Mouse (Mus musculus): ENCODE measurements around the gene Ptbp3. TPM values are rescaled to one million over a fixed set of nuclear protein-coding genes. Genes with fewer than 3 reads are reported as not detected.

The Ptbp3 gene
- total and polyA plus RNA-seq, 3 experiments, result 78.8 to 315 (median 121) TPM

DNA sequence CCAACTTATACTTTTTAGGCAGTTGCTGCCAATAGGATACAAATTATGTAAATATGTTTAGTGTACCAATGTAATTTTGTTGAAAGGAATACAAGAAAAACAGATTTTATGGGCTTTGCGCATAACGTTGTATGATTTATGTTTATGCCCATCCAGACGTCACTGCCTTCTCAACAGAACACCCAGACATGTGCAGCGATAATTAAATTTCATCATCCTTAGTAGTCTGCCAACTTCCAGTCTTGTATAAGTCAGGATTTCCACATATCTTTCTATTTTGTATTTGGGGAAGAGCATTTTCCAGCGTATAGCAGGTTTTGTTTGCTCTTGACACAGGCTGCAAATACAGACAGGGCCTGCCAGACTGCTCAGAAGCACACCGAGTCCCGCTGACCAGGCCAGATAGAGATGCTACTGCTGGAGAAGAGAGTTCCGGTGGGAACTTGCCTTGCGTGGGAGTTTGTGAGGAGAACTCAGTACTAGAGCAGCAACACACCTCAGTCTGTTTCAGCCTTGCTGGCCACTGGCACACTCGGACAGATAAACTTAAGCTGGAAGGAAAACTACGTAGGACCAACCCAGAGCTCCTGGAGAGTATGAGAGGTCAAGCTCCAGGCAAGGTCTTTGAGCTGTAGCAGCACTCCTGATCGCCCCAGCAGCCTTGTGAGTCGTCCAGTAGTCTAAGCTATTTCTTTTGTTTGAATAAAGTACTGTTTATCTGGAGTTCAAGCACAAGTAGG lies 89.8 kb downstream of the Ptbp3 start:
- Histone ChIP-seq H3K4me3 (ENCODE audit: control insufficient read depth in 1 of 2, insufficient read depth in 1 of 2, low read depth in 2 of 2, low read length in 2 of 2) (no peak overlapping the region), H3K27ac (ENCODE audit: control insufficient read depth, low read depth, low read length) (no peak overlapping the region), H3K9me3 (replicated peaks; ENCODE audit: insufficient read depth, low read length) (no peaks in the 10 kb centered on the region), H3K79me2 (ENCODE audit: control insufficient read depth, insufficient read depth, low read length, poor library complexity) (no peaks in the 10 kb centered on the region), H3K9ac (ENCODE audit: control insufficient read depth, low read depth, low read length, poor library complexity, severe bottlenecking) (no peak overlapping the region), H3K27me3 (ENCODE audit: control insufficient read depth in 1 of 2, insufficient read depth in 2 of 2, low read length in 2 of 2) (no peaks in the 10 kb centered on the region), H3K36me3 (ENCODE audit: control insufficient read depth in 1 of 2, insufficient read depth in 2 of 2, low read length in 2 of 2) (peaks cover 0 to 9% of the 10 kb centered on the region in 2 experiments; a peak in 2 of 4 replicates), H3K4me1 (ENCODE audit: control insufficient read depth in 1 of 2, insufficient read depth in 2 of 2, low read length in 2 of 2) (peaks cover 0 to 12% of the 10 kb centered on the region in 2 experiments)
- no peak for DNase-seq (ENCODE audit: low read depth, low spot score)
- no peak for TF ChIP-seq TAL1 (IDR thresholded peaks at IDR 0.05; ENCODE audit: low read length)
- no peak for TF ChIP-seq TBP (IDR thresholded peaks at IDR 0.05; ENCODE audit: low read depth, low read length)
- TF ChIP-seq GATA1 (IDR thresholded peaks at IDR 0.05; ENCODE audit: low read depth, low read length), result no peak
- no peak for TF ChIP-seq RAD21 (IDR thresholded peaks at IDR 0.05; ENCODE audit: low read depth, low read length)
- TF ChIP-seq USF2 (IDR thresholded peaks at IDR 0.05; ENCODE audit: borderline replicate concordance in 1 of 2, insufficient read depth in 1 of 2, low read depth in 1 of 2, low read length in 2 of 2), result no peak
- no peak for TF ChIP-seq ZC3H11A (IDR thresholded peaks at IDR 0.05; ENCODE audit: low read depth, low read length)
- no peak for TF ChIP-seq POLR2AphosphoS2 (IDR thresholded peaks at IDR 0.05; ENCODE audit: low read length)
- no peak for TF ChIP-seq TCF12 (IDR thresholded peaks at IDR 0.05; ENCODE audit: low read depth, low read length)
- no peak for TF ChIP-seq ELF1 (IDR thresholded peaks at IDR 0.05; ENCODE audit: low read depth, low read length)
- TF ChIP-seq POLR2A (IDR thresholded peaks at IDR 0.05; ENCODE audit: control insufficient read depth in 1 of 2, insufficient read depth in 1 of 2, low read depth in 1 of 2, low read length in 2 of 2, poor library complexity in 1 of 2), result no peak
- TF ChIP-seq ZMIZ1 (IDR thresholded peaks at IDR 0.05; ENCODE audit: low read depth, low read length), result no peak
- no peak for TF ChIP-seq KAT2A (conservative IDR thresholded peaks at IDR 0.05; ENCODE audit: low read depth, low read length)
- TF ChIP-seq ETS1 (IDR thresholded peaks at IDR 0.05; ENCODE audit: low read depth, low read length), result no peak
- TF ChIP-seq MAFK (IDR thresholded peaks at IDR 0.05; ENCODE audit: borderline replicate concordance, low read depth, low read length), result no peak
- TF ChIP-seq HCFC1 (IDR thresholded peaks at IDR 0.05; ENCODE audit: low read depth, low read length), result no peak
- no peak for TF ChIP-seq ZNF384 (IDR thresholded peaks at IDR 0.05; ENCODE audit: low read depth, low read length)
- no peak for TF ChIP-seq CHD1 (IDR thresholded peaks at IDR 0.05; ENCODE audit: low read depth, low read length)
- no peak for TF ChIP-seq SMC3 (IDR thresholded peaks at IDR 0.05; ENCODE audit: low read depth, low read length)
- no peak for TF ChIP-seq JUND (IDR thresholded peaks at IDR 0.05; ENCODE audit: low read depth, low read length)

DNA sequence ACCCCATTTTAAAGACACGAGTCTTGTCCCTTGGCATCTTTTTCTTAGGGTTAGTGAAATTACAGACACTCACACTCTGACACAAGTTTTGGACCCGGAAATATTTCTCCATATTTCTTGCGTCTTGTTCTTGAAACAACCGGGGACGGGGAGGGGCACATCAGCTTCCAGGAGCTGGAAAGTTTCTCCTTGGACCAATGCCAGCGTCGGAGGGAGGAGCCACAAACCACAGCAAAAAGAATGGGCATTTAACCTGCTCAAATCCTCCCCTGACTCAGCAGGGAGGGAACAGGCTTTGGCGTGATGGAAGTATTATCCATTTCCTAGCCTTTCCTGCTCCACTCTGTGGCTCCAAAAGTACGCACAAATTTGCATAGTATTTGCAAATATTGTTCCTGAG lies 91.2 kb downstream of the Ptbp3 start:
- peaks cover 7 to 25% of the 10 kb centered on the region in 2 experiments for H3K4me1 ChIP-seq (ENCODE audit: control insufficient read depth in 1 of 2, insufficient read depth in 2 of 2, low read length in 2 of 2)
- no peaks in the 10 kb centered on the region for H3K27me3 ChIP-seq (ENCODE audit: control insufficient read depth in 1 of 2, insufficient read depth in 2 of 2, low read length in 2 of 2)
- no peak for DNase-seq (ENCODE audit: low read depth, low spot score)
- H3K4me3 ChIP-seq (ENCODE audit: control insufficient read depth in 1 of 2, insufficient read depth in 1 of 2, low read depth in 2 of 2, low read length in 2 of 2), result no peak overlapping the region
- H3K36me3 ChIP-seq (ENCODE audit: control insufficient read depth in 1 of 2, insufficient read depth in 2 of 2, low read length in 2 of 2), result peaks cover 0 to 18% of the 10 kb centered on the region in 2 experiments; a peak in 2 of 4 replicates
- no peak overlapping the region for H3K9ac ChIP-seq (ENCODE audit: control insufficient read depth, low read depth, low read length, poor library complexity, severe bottlenecking)
- TF ChIP-seq ELF1 (IDR thresholded peaks at IDR 0.05; ENCODE audit: low read depth, low read length), result no peak
- TF ChIP-seq CTCF (IDR thresholded peaks at IDR 0.05 in 2 of 3, conservative IDR thresholded peaks at IDR 0.05 in 1 of 3; ENCODE audit: control insufficient read depth in 1 of 3, insufficient read depth in 1 of 3, low read depth in 2 of 3, low read length in 3 of 3, poor library complexity in 1 of 3, severe bottlenecking in 1 of 3), result no peak
- TF ChIP-seq KAT2A (conservative IDR thresholded peaks at IDR 0.05; ENCODE audit: low read depth, low read length), result no peak
- no peak for TF ChIP-seq MEF2A (IDR thresholded peaks at IDR 0.05; ENCODE audit: extremely low read depth, insufficient replicate concordance, low read depth, low read length, poor library complexity, severe bottlenecking)
- TF ChIP-seq RCOR1 (IDR thresholded peaks at IDR 0.05; ENCODE audit: low read depth, low read length), result no peak
- TF ChIP-seq JUND (IDR thresholded peaks at IDR 0.05; ENCODE audit: low read depth, low read length), result no peak
- no peak for TF ChIP-seq CHD2 (IDR thresholded peaks at IDR 0.05; ENCODE audit: low read length)
- H3K9me3 ChIP-seq (replicated peaks; ENCODE audit: insufficient read depth, low read length), result no peaks in the 10 kb centered on the region
- no peaks in the 10 kb centered on the region for H3K79me2 ChIP-seq (ENCODE audit: control insufficient read depth, insufficient read depth, low read length, poor library complexity)
- no peak overlapping the region for H3K27ac ChIP-seq (ENCODE audit: control insufficient read depth, low read depth, low read length)
